Mouse (Mus musculus) induced T-regulatory cell, adult 2 months (primary cell): Measurements from ENCODE around the gene Fastkd3.

Experiments
- DNase-seq: peaks from one replicate; pipeline ENCODE4 v3.0.0-alpha.2; 2012; ENCODE audit warnings: low read depth

Gene Fastkd3

DNA sequence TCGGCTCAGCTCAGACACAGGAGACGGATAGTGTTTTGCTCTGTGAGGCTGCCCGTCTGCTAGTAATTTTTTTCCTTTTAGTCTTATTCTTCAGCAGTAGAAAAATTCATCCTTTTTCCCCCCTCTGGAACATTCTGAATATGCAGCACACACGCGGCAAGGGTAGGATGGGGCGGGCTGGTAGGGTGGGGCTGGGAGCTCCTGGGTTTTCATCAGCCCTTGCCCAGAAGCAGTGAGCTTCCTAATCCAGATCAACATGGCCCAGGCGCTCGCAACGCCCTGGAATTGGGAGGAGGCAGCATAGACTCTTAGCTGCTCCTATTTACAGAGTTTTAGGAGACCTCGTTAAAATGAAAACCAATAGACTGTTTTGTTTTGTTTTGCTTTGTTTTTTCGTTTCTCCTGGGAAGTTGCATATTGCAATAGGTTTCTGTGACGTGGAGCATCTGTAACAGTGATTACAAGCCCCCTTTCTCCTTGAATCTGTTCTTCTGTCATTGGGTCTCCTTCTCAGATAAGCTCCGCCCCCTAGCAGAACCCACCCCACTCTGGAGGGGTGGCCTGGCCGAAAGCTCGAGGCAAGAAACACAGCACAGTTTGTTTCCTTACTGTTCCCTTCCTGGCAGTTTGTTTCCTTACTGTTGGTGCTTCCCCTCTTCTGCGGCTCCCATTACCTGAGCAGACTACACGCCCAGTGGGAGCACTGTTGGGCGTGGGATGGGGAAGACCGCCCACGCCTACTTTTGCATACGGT lies 25.8 kb downstream of the Fastkd3 start:
- DNase-seq: no peak

DNA sequence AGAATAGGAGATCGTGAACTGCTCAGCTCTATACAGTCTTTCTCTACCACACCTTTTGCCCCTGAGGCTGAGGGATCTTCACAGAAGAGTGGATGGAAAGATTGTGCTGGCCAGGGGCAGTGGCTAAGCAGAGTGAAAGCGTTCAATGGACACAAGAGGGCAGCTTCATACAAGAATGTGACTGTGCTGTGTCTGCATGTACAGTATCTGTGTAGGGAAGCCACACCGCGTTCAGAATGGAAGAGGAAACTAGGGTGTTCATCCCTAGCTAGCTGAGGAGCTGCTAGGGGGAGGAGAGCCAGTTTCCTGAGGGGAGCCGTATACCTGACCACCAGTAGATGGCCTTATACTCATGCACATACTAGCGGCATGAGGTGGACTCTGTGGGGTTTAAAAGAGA lies 40.8 kb downstream of the Fastkd3 start:
- DNase-seq: no peak

DNA sequence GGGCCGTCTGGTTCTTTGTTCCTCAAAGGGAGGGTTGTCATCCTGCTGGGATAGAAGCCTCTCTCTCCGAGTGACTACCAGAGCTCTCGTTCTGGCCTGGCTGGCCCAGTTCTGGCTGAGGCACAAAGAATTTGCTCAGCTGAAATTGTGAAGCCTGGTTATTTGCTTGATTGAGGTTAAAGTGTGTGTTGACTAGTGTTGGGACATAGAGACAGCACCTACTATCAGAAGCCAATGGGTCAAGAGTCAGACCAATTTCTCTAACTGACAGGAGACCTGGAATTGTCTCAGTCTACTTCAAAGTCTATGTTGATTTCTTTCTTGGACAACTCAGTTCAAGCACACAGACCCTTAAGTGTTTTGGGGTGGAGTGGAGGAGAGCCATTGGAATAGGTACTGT lies 45.0 kb downstream of the Fastkd3 start:
- no peak for DNase-seq
